Mouse (Mus musculus): ENCODE data around the gene Crygc. TPM values are rescaled to one million over a fixed set of nuclear protein-coding genes. Genes with fewer than 3 reads are reported as not detected.

Crygc gene
- polyA plus RNA-seq, 1 experiment from 2014 or later, result not detected

DNA sequence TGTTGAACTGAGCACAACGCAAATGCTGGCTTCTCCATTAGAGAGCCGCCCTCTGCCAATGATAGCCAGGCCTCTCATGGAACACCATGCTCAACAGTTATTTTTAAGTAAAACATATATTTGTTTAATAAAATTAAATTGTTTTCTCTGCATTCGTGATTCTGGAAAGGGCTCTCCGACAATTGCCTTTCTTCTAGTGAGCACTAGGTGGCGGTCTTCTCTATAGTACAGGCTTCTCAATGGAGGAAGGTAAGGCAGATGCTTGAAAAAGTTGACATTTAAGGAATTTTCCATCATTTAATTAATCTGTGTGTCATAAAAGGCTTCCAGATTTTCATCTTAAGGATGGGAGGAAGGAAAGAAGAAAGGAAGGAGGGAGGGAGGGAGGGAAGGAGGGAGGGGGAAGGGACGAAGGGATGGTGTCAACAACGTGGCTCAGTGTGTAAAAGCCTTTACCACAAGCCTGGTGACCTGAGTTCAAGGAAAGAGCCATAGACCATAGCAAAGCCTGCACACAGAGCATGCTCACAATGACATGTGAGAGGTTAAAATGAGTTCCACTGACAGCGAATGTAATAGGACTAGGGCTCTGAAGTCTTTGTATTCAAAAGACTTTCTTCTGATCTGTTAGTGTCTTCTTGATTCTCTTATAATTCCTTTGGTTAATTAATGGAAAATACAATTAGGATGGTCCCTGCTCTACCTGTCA, 26.9 kb downstream of the Crygc start:
- 41% methylated on average over 8 of the region's 8 CpGs for WGBS
- DNase-seq (ENCODE audit: low spot score), result no peak
- no peak overlapping the region for H3K4me3 ChIP-seq

GRCm38 (mm10) chr1:65043433-65043832, 30.1 kb downstream of the Crygc start:
- Histone ChIP-seq H3K27me3 (ENCODE audit: low read depth, poor library complexity, severe bottlenecking) (no peaks in the 10 kb centered on the region), H3K36me3 (no peaks in the 10 kb centered on the region), H3K4me1 (no peaks in the 10 kb centered on the region), H3K9me3 (replicated peaks) (no peaks in the 10 kb centered on the region), H3K27ac (no peak overlapping the region), H3K4me3 (no peak overlapping the region)
- DNase-seq (ENCODE audit: low spot score), result no peak
- WGBS, result 87% methylated on average over 2 of the region's 2 CpGs

More for the DNA sequence above, 26.9 kb downstream of the Crygc start:
- Histone ChIP-seq H3K27ac (no peak overlapping the region), H3K4me1 (peaks cover 3% of the 10 kb centered on the region; the same call in 1 of the 2 replicates), H3K27me3 (ENCODE audit: low read depth, poor library complexity, severe bottlenecking) (no peaks in the 10 kb centered on the region), H3K36me3 (no peaks in the 10 kb centered on the region), H3K9me3 (replicated peaks) (no peaks in the 10 kb centered on the region)

- no peaks in the 10 kb centered on the region for H3K9me3 ChIP-seq (replicated peaks)
- no peak overlapping the region for H3K4me3 ChIP-seq
- H3K27ac ChIP-seq, result no peak overlapping the region
- H3K27me3 ChIP-seq (ENCODE audit: low read depth, poor library complexity, severe bottlenecking), result no peaks in the 10 kb centered on the region
- whole genome bisulfite sequencing, result 90% methylated on average over 3 of the region's 3 CpGs
- DNase-seq (ENCODE audit: low spot score), result no peak
- H3K4me1 ChIP-seq, result no peaks in the 10 kb centered on the region
- no peaks in the 10 kb centered on the region for H3K36me3 ChIP-seq
Observed at GRCm38 (mm10) chr1:65041837-65042236, 31.7 kb downstream of the Crygc start.

GRCm38 (mm10) chr1:65040806-65041205, 32.7 kb downstream of the Crygc start:
- Histone ChIP-seq H3K9me3 (replicated peaks) (no peaks in the 10 kb centered on the region), H3K4me1 (no peaks in the 10 kb centered on the region), H3K36me3 (no peaks in the 10 kb centered on the region), H3K27me3 (ENCODE audit: low read depth, poor library complexity, severe bottlenecking) (no peaks in the 10 kb centered on the region), H3K27ac (no peak overlapping the region), H3K4me3 (no peak overlapping the region)
- DNase-seq (ENCODE audit: low spot score), result no peak
- WGBS, result 88% methylated on average over 6 of the region's 6 CpGs

DNA sequence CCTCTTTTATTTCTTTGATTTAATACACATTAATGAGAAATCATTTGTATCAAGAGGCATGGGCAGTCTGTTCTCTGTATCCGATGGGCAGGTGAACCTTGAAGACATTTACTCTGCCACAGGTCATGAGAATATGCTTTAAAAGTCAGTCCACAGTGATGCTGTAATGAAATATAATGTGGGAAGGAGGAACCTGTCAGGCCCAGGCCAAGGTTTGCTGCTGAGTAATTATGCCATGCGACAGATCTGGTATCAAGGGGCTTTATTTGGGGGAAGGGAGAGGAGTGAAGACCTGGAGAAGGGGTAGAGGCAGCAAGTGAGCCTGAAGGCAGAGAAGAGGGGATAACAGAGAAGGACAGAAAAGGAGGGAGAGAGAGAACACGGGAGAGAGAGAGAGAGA, 33.8 kb downstream of the Crygc start:
- no peaks in the 10 kb centered on the region for H3K36me3 ChIP-seq

GRCm38 (mm10) chr1:65037542-65037941, 35.9 kb downstream of the Crygc start:
- Histone ChIP-seq H3K4me1 (no peaks in the 10 kb centered on the region), H3K27ac (no peak overlapping the region), H3K27me3 (ENCODE audit: low read depth, poor library complexity, severe bottlenecking) (no peaks in the 10 kb centered on the region), H3K4me3 (no peak overlapping the region), H3K9me3 (replicated peaks) (no peaks in the 10 kb centered on the region), H3K36me3 (no peaks in the 10 kb centered on the region)
- 81% methylated on average over 2 of the region's 2 CpGs for WGBS
- DNase-seq (ENCODE audit: low spot score), result no peak

More for the DNA sequence above, 33.8 kb downstream of the Crygc start:
- no peaks in the 10 kb centered on the region for H3K9me3 ChIP-seq (replicated peaks)
- no peak overlapping the region for H3K27ac ChIP-seq
- WGBS, result 69% methylated on average over 3 of the region's 3 CpGs
- DNase-seq (ENCODE audit: low spot score), result no peak
- H3K4me1 ChIP-seq, result no peaks in the 10 kb centered on the region
- no peak overlapping the region for H3K4me3 ChIP-seq
- no peaks in the 10 kb centered on the region for H3K27me3 ChIP-seq (ENCODE audit: low read depth, poor library complexity, severe bottlenecking)

GRCm38 (mm10) chr1:65035513-65035912, 38.0 kb downstream of the Crygc start:
- WGBS, result 34% methylated on average over 3 of the region's 3 CpGs

GRCm38 (mm10) chr1:65032641-65033040, 40.8 kb downstream of the Crygc start, which contains the start of gene Akr1cl:
Akr1cl (minus strand) TSS chr1:65032759.
- Histone ChIP-seq H3K4me3 (no peak within 1 kb of the TSS), H3K9me3 (replicated peaks) (no peaks in the 10 kb centered on the region), H3K36me3 (no peaks in the 10 kb centered on the region), H3K4me1 (no peaks in the 10 kb centered on the region), H3K27me3 (ENCODE audit: low read depth, poor library complexity, severe bottlenecking) (no peaks in the 10 kb centered on the region), H3K27ac (no peak within 1 kb of the TSS)
- no peak for DNase-seq (ENCODE audit: low spot score)

More at GRCm38 (mm10) chr1:65035513-65035912, 38.0 kb downstream of the Crygc start:
- no peaks in the 10 kb centered on the region for H3K27me3 ChIP-seq (ENCODE audit: low read depth, poor library complexity, severe bottlenecking)
- no peak overlapping the region for H3K4me3 ChIP-seq
- no peaks in the 10 kb centered on the region for H3K4me1 ChIP-seq
- DNase-seq (ENCODE audit: low spot score), result no peak
- H3K27ac ChIP-seq, result no peak overlapping the region
- no peaks in the 10 kb centered on the region for H3K36me3 ChIP-seq
- no peaks in the 10 kb centered on the region for H3K9me3 ChIP-seq (replicated peaks)

GRCm38 (mm10) chr1:65028206-65028605, 45.3 kb downstream of the Crygc start:
- no peaks in the 10 kb centered on the region for H3K27me3 ChIP-seq (ENCODE audit: low read depth, poor library complexity, severe bottlenecking)
- 74% methylated on average over 9 of the region's 9 CpGs for WGBS
- H3K27ac ChIP-seq, result no peak overlapping the region
- no peak overlapping the region for H3K4me3 ChIP-seq
- H3K4me1 ChIP-seq, result no peaks in the 10 kb centered on the region
- DNase-seq (ENCODE audit: low spot score), result no peak
- H3K9me3 ChIP-seq (replicated peaks), result no peaks in the 10 kb centered on the region
- H3K36me3 ChIP-seq, result no peaks in the 10 kb centered on the region

Other genes starting within 250 kb of the Crygc start
- 8.0 and 10.4 TPM in 2 replicates for gene Plekhm3, start 116.9 kb downstream of the Crygc start, polyA plus RNA-seq (2016; fragmentation: Nextera tagmentation; extraction: Ambion mirVana)
- gene Akr1cl, start 40.9 kb downstream of the Crygc start, polyA plus RNA-seq (2016; fragmentation: Nextera tagmentation; extraction: Ambion mirVana), result 0.11 and 0.16 TPM in 2 replicates
- not detected in 2 replicates for gene Cryge, start 22.5 kb downstream of the Crygc start, polyA plus RNA-seq (2016; fragmentation: Nextera tagmentation; extraction: Ambion mirVana)
- gene Crygd, start 10.2 kb downstream of the Crygc start, polyA plus RNA-seq (2016; fragmentation: Nextera tagmentation; extraction: Ambion mirVana), result not detected in 2 replicates
- not detected in 2 replicates for gene Crygb, start 8.6 kb upstream of the Crygc start, polyA plus RNA-seq (2016; fragmentation: Nextera tagmentation; extraction: Ambion mirVana)
- gene Cryga, start 29.7 kb upstream of the Crygc start, polyA plus RNA-seq (2016; fragmentation: Nextera tagmentation; extraction: Ambion mirVana), result not detected in 2 replicates
- not detected in 2 replicates for gene Gm28845, start 45.9 kb upstream of the Crygc start, polyA plus RNA-seq (2016; fragmentation: Nextera tagmentation; extraction: Ambion mirVana)
- gene D630023F18Rik, start 49.5 kb upstream of the Crygc start, polyA plus RNA-seq (2016; fragmentation: Nextera tagmentation; extraction: Ambion mirVana), result 0.35 and 0.50 TPM in 2 replicates
- gene Idh1, start 112.8 kb upstream of the Crygc start, polyA plus RNA-seq (2016; fragmentation: Nextera tagmentation; extraction: Ambion mirVana), result 147 and 173 TPM in 2 replicates
- 13.1 and 13.2 TPM in 2 replicates for gene Pikfyve, start 113.0 kb upstream of the Crygc start, polyA plus RNA-seq (2016; fragmentation: Nextera tagmentation; extraction: Ambion mirVana)
- not detected in 2 replicates for gene Pth2r, start 208.4 kb upstream of the Crygc start, polyA plus RNA-seq (2016; fragmentation: Nextera tagmentation; extraction: Ambion mirVana)

Measured in limb, embryonic 10.5 days (tissue).